Comparison of ENCODE assay signal across 9 mouse cellular contexts in the genomic region with DNA sequence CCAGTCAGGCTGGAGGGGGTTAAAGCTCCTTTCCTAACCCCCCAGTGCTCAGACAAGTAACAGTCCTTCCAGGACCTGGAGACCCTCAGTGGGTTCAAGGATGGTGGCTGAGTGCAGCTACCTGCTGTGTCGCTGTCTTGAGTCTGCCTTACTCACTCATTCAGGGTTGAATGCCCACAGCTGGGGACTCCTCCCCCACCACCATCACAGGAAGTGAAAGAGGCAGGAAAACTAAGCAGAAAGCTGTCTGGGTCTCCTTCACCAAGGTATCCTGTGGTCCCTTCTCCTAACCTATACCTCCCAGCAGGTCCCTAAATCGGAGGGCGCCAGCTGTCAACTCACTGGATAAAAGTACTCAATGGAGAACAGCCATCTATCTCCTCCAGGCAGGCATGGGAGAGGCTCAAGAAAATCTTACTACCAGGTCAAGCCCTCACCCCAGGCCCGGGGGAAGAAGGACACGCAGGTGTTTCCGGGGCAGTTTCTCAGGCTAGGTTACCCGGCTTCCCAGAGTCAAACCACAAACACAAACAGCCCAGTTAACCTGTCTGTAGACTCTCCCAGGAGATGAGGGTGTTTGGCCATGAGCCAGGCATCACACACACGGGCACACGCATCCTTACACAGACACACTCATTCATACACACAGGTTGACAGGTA. TPM values are rescaled to one million over a fixed set of nuclear protein-coding genes. Genes with fewer than 3 reads are reported as not detected.
DNase-seq lines count a peak whose midpoint lies in the region; ATAC-seq and TF ChIP-seq lines count a peak whose summit lies in the region.
"Had no signal": no experiment of that assay in that cellular context is flagged by ENCODE, and none has a peak within 500 bp of the region (broad histone marks: within the 10 kb centered on the region; RNA-seq: fewer than 3 reads in every experiment).

No protein-coding gene starts in this region.

- peaks cover 21% of the 10 kb centered on the region for H3K36me3 ChIP-seq in heart, embryonic 14.5 days (ENCODE audit: control insufficient read depth, insufficient read depth, low read length)
- no peaks in the 10 kb centered on the region for H3K36me3 ChIP-seq in forebrain, postnatal 0 days (ENCODE audit: insufficient read depth)

- H3K4me1 ChIP-seq in heart, embryonic 14.5 days (ENCODE audit: control insufficient read depth in 2 of 2, insufficient read depth in 2 of 2, low read length in 2 of 2), result peaks cover 54 to 64% of the 10 kb centered on the region in 2 experiments
- H3K4me1 ChIP-seq in forebrain, postnatal 0 days (ENCODE audit: insufficient read depth), result peaks cover 7% of the 10 kb centered on the region; the same call in 1 of the 2 replicates

- 55% methylated on average over 9 of the region's 9 CpGs for WGBS in heart, embryonic 14.5 days
- WGBS in forebrain, postnatal 0 days, result 52% methylated on average over 9 of the region's 9 CpGs

- intact Hi-C loops in heart, postnatal 14 days (cut with DNase I), result loop anchor here (2.0 kb wide), 1 partner anchor 43 kb away; no protein-coding TSS in a partner anchor
- intact Hi-C loops in left cerebral cortex, postnatal 10 days (cut with DNase I), result no loop called here

- no peaks in the 10 kb centered on the region for H3K27me3 ChIP-seq in heart, embryonic 14.5 days (ENCODE audit: control insufficient read depth, insufficient read depth, low read length)
- H3K27me3 ChIP-seq in forebrain, postnatal 0 days (ENCODE audit: insufficient read depth, low read length), result 0 out of 2 replicates have a peak, but pooled peaks cover 2% of the 10 kb centered on the region

- ATAC-seq in heart, embryonic 14.5 days (ENCODE audit: insufficient number of reproducible peaks, insufficient read depth, low FRiP score, low read depth), result no peak
- ATAC-seq in forebrain, postnatal 0 days, result no peak

- no peak overlapping the region for H3K4me3 ChIP-seq in heart, embryonic 14.5 days (ENCODE audit: control insufficient read depth in 1 of 2, insufficient read depth in 1 of 2, low read depth in 1 of 2, low read length in 2 of 2)
- no peak overlapping the region for H3K4me3 ChIP-seq in forebrain, postnatal 0 days (ENCODE audit: low read depth, low read length)

- no peak for DNase-seq in heart, postnatal 14 days
- DNase-seq in CD4-positive helper T cell, adult 2 months (ENCODE audit: low read depth, low spot score), result peak; percentile 73
- DNase-seq in cerebellum, postnatal 14 days, result peak; percentile 36 to 48
- DNase-seq in retina, embryonic 14.5 days (ENCODE audit: low spot score), result peak; percentile 57
- DNase-seq in ovary, postnatal 36 days (ENCODE audit: low spot score), result no peak
- no peak for DNase-seq in forebrain, postnatal 0 days
- no peak for DNase-seq in left cerebral cortex, postnatal 10 days (ENCODE audit: extremely low spot score in 1 of 2, low spot score in 2 of 2)

- H3K9me3 ChIP-seq in heart, embryonic 14.5 days (ENCODE audit: control insufficient read depth, low read length), result no peaks in the 10 kb centered on the region
- no peaks in the 10 kb centered on the region for H3K9me3 ChIP-seq in forebrain, postnatal 0 days (ENCODE audit: low read length)

- H3K9ac ChIP-seq in heart, embryonic 14.5 days (ENCODE audit: low read length), result peak overlapping the region; percentile 1; the same call in 1 of the 2 replicates
- no peak overlapping the region for H3K9ac ChIP-seq in forebrain, postnatal 0 days

- 0 out of 2 replicates have a peak overlapping the region, but pooled peaks have one; percentile 9 for H3K4me2 ChIP-seq in heart, embryonic 14.5 days (ENCODE audit: low read length)
- H3K4me2 ChIP-seq in forebrain, postnatal 0 days (ENCODE audit: low read depth), result no peak overlapping the region

- peak overlapping the region; percentile 19 to 56; a peak in 3 of 4 replicates for H3K27ac ChIP-seq in heart, embryonic 14.5 days (replicated peaks in 1 of 2; ENCODE audit: control insufficient read depth in 1 of 2, insufficient read depth in 1 of 2, low read depth in 2 of 2, low read length in 2 of 2)
- H3K27ac ChIP-seq in forebrain, postnatal 0 days (ENCODE audit: low read depth, low read length), result no peak overlapping the region

- no peak for TF ChIP-seq CTCF in forebrain, postnatal 0 days (IDR thresholded peaks at IDR 0.05; ENCODE audit: low read depth)

RNA-seq across cellular contexts. Expression of a gene that starts 6.2 kb away (rescaled TPM):
- polyA plus RNA-seq in heart, embryonic 14.5 days (2014; fragmentation: Nextera tagmentation; extraction: Ambion mirVana), result 1.7 and 3.2 TPM in 2 replicates
- 10 to 100 TPM; 15.8 to 21.4 TPM for total RNA-seq in heart, postnatal 14 days (2021)
- 6.3 and 10.9 TPM in 2 replicates for total RNA-seq in forebrain, postnatal 0 days (2014; rRNA removed)
- 2.2 and 2.7 TPM in 2 replicates for polyA plus RNA-seq in forebrain, postnatal 0 days (2015; fragmentation: Nextera tagmentation; extraction: Ambion mirVana)
- 1 to 10 TPM; 7.6 to 8.7 TPM for total RNA-seq in left cerebral cortex, postnatal 10 days (2021)

RNA-seq across cellular contexts. Expression of a gene that starts 40.9 kb away (rescaled TPM):
- 0.07 and 0.49 TPM in 2 replicates for polyA plus RNA-seq in heart, embryonic 14.5 days (2014; fragmentation: Nextera tagmentation; extraction: Ambion mirVana)
- total RNA-seq in heart, postnatal 14 days (2021), result under 1 TPM in 1 of 2 experiments, not detected in 1; 0.26 TPM
- total RNA-seq in forebrain, postnatal 0 days (2014; rRNA removed), result 2.5 and 4.3 TPM in 2 replicates
- polyA plus RNA-seq in forebrain, postnatal 0 days (2015; fragmentation: Nextera tagmentation; extraction: Ambion mirVana), result 0.45 and 0.85 TPM in 2 replicates
- 1 to 10 TPM; 1.1 TPM for total RNA-seq in left cerebral cortex, postnatal 10 days (2021)
- total RNA-seq: liver, adult 2 months had no signal
- polyA plus RNA-seq: liver, adult 2 months had no signal

RNA-seq across cellular contexts. Expression of a gene that starts 40.9 kb away (rescaled TPM):
- 19.5 and 23.2 TPM in 2 replicates for polyA plus RNA-seq in heart, embryonic 14.5 days (2014; fragmentation: Nextera tagmentation; extraction: Ambion mirVana)
- total RNA-seq in heart, postnatal 14 days (2021), result 10 to 100 TPM; 21.4 to 22.8 TPM
- total RNA-seq in forebrain, postnatal 0 days (2014; rRNA removed), result 15.3 and 27.9 TPM in 2 replicates
- 20.3 and 24.0 TPM in 2 replicates for polyA plus RNA-seq in forebrain, postnatal 0 days (2015; fragmentation: Nextera tagmentation; extraction: Ambion mirVana)
- total RNA-seq in left cerebral cortex, postnatal 10 days (2021), result 10 to 100 TPM; 26.1 to 26.2 TPM

RNA-seq across cellular contexts. Expression of a gene that starts 45.1 kb away (rescaled TPM):
- polyA plus RNA-seq in heart, embryonic 14.5 days (2014; fragmentation: Nextera tagmentation; extraction: Ambion mirVana), result 57.1 and 59.9 TPM in 2 replicates
- 100 to 1,000 TPM; 105 to 114 TPM for total RNA-seq in heart, postnatal 14 days (2021)
- not detected in 2 replicates for total RNA-seq in forebrain, postnatal 0 days (2014; rRNA removed)
- polyA plus RNA-seq in forebrain, postnatal 0 days (2015; fragmentation: Nextera tagmentation; extraction: Ambion mirVana), result not detected in 2 replicates
- total RNA-seq in left cerebral cortex, postnatal 10 days (2021), result under 1 TPM in 1 of 2 experiments, not detected in 1; 0.11 TPM

Comparison
In these comparisons a context has a peak if more than half of its experiments do, and no peak if none do; other contexts are left out.
1. DNase-seq: peak in CD4-positive helper T cell, adult 2 months (single experiment), cerebellum, postnatal 14 days (2 of 2) and retina, embryonic 14.5 days (single experiment); none in heart, postnatal 14 days (0 of 2), ovary, postnatal 36 days (single experiment), forebrain, postnatal 0 days (single experiment) and left cerebral cortex, postnatal 10 days (0 of 2).